Mouse (Mus musculus) liver, embryonic 18 days (tissue): ENCODE data around the gene Wfs1. TPM values are rescaled to one million over a fixed set of nuclear protein-coding genes. Genes with fewer than 3 reads are reported as not detected.

Source experiments
- polyA plus RNA-seq: library from polyadenylated mRNA; depleted of rRNA; stranded (reverse); fragments of >200 nt; gene quantifications from 2 replicates; pipeline ENCODE4 v1.2.3, GENCODE M21; 2012; rRNA removed

Gene Wfs1
- 1.8 and 2.1 TPM in 2 replicates for polyA plus RNA-seq

DNA sequence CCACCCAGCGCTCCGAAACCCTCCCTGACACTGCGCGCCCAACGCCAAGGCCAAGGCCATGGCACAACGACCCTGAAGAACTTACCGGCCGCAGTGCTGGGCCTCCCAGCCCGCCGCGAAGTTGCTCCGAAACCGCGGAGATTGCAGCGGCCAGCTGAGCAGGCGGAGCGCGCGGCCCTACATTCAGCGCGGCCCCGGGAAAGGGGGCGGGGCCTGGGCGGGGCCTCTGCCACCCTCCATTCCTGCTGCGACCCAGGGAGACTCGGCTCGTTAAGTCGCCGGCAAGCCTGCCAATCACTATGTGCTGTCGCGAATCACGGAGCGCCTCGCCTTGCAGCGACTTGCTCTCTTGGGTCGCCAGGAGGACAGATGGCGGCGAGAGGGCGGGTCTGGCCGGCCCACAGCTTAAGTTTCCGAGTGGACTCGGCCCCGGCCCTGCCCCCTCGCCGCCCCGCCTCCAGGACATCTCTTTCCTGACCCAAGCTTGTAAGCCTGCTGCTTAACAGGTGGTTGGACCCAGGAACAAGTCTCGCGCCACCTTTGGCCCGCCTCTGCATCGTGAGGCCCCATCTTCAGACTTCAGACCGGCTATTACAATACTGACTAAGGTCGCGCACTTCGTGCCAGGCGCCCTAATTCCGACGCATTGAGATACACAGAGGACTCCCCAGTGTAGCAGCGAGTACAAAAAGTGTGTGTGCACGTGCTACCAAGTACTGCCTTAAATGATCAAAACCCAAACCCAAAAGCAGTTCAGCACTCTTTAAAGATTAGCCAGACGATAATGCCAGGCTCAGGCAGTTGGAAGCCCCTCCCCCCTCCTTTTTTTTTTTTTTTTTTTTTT, at the start of gene Wfs1:
TSS of gene Wfs1 (minus strand) at position 425 of the 844 bp plus-strand sequence.

Other genes starting within 250 kb of the Wfs1 start
- gene Bloc1s4, start 240.6 kb downstream of the Wfs1 start, polyA plus RNA-seq: 12.0 and 12.3 TPM in 2 replicates
- 88.5 and 88.6 TPM in 2 replicates for gene Mrfap1, start 192.4 kb downstream of the Wfs1 start, polyA plus RNA-seq
- 19.8 and 21.1 TPM in 2 replicates for gene Man2b2, start 158.6 kb downstream of the Wfs1 start, polyA plus RNA-seq
- 0.01 and 0.02 TPM in 2 replicates for gene Ppp2r2c, start 120.7 kb downstream of the Wfs1 start, polyA plus RNA-seq
- gene Gm1043, start 96.2 kb upstream of the Wfs1 start, polyA plus RNA-seq: 0.01 and 0.02 TPM in 2 replicates